Mouse (Mus musculus): ENCODE data around the gene Lix1. TPM values are rescaled to one million over a fixed set of nuclear protein-coding genes. Genes with fewer than 3 reads are reported as not detected.
A peak's percentile ranks its signal among the peaks of the same experiment; 100 is the strongest.

The Lix1 gene
- polyA plus RNA-seq, 1 experiment from 2014 or later = 96.2 TPM

- peaks cover 19% of the 10 kb centered on the region for H3K36me3 ChIP-seq
- DNase-seq (ENCODE audit: low spot score) = no peak
- H3K27me3 ChIP-seq (ENCODE audit: low read depth, poor library complexity, severe bottlenecking) = no peaks in the 10 kb centered on the region
- H3K9me3 ChIP-seq (replicated peaks) = no peaks in the 10 kb centered on the region
- 74% methylated on average over 2 of the region's 2 CpGs for WGBS
- no peak overlapping the region for H3K4me3 ChIP-seq
- H3K27ac ChIP-seq (replicated peaks) = no peak overlapping the region
- H3K4me1 ChIP-seq = peaks cover 24% of the 10 kb centered on the region
Observed at GRCm38 (mm10) chr17:17398664-17399063, 3.8 kb upstream of the Lix1 start.

GRCm38 (mm10) chr17:17403038-17403437 lies 566 bp downstream of the Lix1 start:
- 13% methylated on average over 5 of the region's 5 CpGs for WGBS

DNA sequence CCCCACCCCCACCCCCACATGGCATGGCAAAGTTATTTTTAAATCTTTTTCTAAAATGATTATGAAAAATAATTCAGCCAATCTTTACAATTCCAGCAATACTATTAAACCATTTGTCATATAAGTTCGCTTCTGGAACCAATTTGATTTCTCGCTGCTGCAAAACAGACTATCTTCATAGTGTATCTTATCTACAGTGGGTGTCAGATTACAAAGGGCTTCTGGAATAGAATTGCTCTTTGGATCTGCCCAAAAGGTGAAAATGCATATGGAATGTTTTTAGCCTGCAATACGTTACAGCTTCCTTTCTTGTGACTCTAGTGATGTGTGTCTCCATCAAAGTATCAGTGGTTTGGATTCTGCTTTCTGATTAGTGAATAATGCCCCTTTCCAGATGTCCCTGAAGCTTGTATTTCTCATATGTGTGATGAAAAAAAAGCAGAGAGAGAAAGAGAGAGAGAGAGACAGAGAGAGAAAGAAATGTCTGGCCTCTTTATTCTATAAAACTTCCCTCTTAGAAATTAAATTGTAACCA lies 1.2 kb downstream of the Lix1 start:
- Histone ChIP-seq H3K4me3 (peak overlapping the region; percentile 56), H3K36me3 (peaks cover 5% of the 10 kb centered on the region; the same call in 1 of the 2 replicates), H3K27me3 (ENCODE audit: low read depth, poor library complexity, severe bottlenecking) (no peaks in the 10 kb centered on the region), H3K9me3 (replicated peaks) (no peaks in the 10 kb centered on the region), H3K4me1 (peaks cover 63% of the 10 kb centered on the region), H3K27ac (replicated peaks) (peak overlapping the region; percentile 80)
- WGBS = 24% methylated on average over 3 of the region's 3 CpGs
- DNase-seq (ENCODE audit: low spot score) = no peak

More at GRCm38 (mm10) chr17:17403038-17403437, 566 bp downstream of the Lix1 start:
- peaks cover 57% of the 10 kb centered on the region for H3K4me1 ChIP-seq
- peak overlapping the region; percentile 56 for H3K4me3 ChIP-seq
- no peaks in the 10 kb centered on the region for H3K9me3 ChIP-seq (replicated peaks)
- DNase-seq (ENCODE audit: low spot score) = no peak
- H3K27ac ChIP-seq (replicated peaks) = peak overlapping the region; percentile 80
- peaks cover 5% of the 10 kb centered on the region; the same call in 1 of the 2 replicates for H3K36me3 ChIP-seq
- H3K27me3 ChIP-seq (ENCODE audit: low read depth, poor library complexity, severe bottlenecking) = no peaks in the 10 kb centered on the region

GRCm38 (mm10) chr17:17404811-17405544 lies 2.5 kb downstream of the Lix1 start:
- H3K4me3 ChIP-seq = peak overlapping the region; percentile 56
- WGBS = 38% methylated on average over 8 of the region's 8 CpGs

GRCm38 (mm10) chr17:17405606-17406005 lies 3.1 kb downstream of the Lix1 start:
- Histone ChIP-seq H3K4me1 (peaks cover 82% of the 10 kb centered on the region), H3K27ac (replicated peaks) (0 out of 2 replicates have a peak overlapping the region, but pooled peaks have one; percentile 43), H3K36me3 (peaks cover 5% of the 10 kb centered on the region; the same call in 1 of the 2 replicates), H3K9me3 (replicated peaks) (no peaks in the 10 kb centered on the region), H3K27me3 (ENCODE audit: low read depth, poor library complexity, severe bottlenecking) (no peaks in the 10 kb centered on the region), H3K4me3 (peak overlapping the region; percentile 56)
- no peak for DNase-seq (ENCODE audit: low spot score)
- WGBS = 60% methylated on average over 1 of the region's 1 CpGs

More at GRCm38 (mm10) chr17:17404811-17405544, 2.5 kb downstream of the Lix1 start:
- peak overlapping the region; percentile 80 for H3K27ac ChIP-seq (replicated peaks)
- DNase-seq (ENCODE audit: low spot score) = no peak
- peaks cover 5% of the 10 kb centered on the region; the same call in 1 of the 2 replicates for H3K36me3 ChIP-seq
- peaks cover 76% of the 10 kb centered on the region for H3K4me1 ChIP-seq
- no peaks in the 10 kb centered on the region for H3K27me3 ChIP-seq (ENCODE audit: low read depth, poor library complexity, severe bottlenecking)
- no peaks in the 10 kb centered on the region for H3K9me3 ChIP-seq (replicated peaks)

GRCm38 (mm10) chr17:17408137-17408536 lies 5.7 kb downstream of the Lix1 start:
- DNase-seq (ENCODE audit: low spot score) = no peak
- Histone ChIP-seq H3K4me1 (peaks cover 82% of the 10 kb centered on the region), H3K27ac (replicated peaks) (peak overlapping the region; percentile 77)

GRCm38 (mm10) chr17:17408720-17409478 lies 6.4 kb downstream of the Lix1 start:
- Histone ChIP-seq H3K4me1 (peaks cover 75% of the 10 kb centered on the region), H3K27me3 (ENCODE audit: low read depth, poor library complexity, severe bottlenecking) (no peaks in the 10 kb centered on the region), H3K9me3 (replicated peaks) (no peaks in the 10 kb centered on the region), H3K4me3 (peak overlapping the region; percentile 16), H3K27ac (replicated peaks) (peak overlapping the region; percentile 77), H3K36me3 (peaks cover 15% of the 10 kb centered on the region)
- WGBS = 28% methylated on average over 6 of the region's 6 CpGs
- no peak for DNase-seq (ENCODE audit: low spot score)

More at GRCm38 (mm10) chr17:17408137-17408536, 5.7 kb downstream of the Lix1 start:
- Histone ChIP-seq H3K4me3 (no peak overlapping the region), H3K36me3 (peaks cover 10% of the 10 kb centered on the region), H3K9me3 (replicated peaks) (no peaks in the 10 kb centered on the region), H3K27me3 (ENCODE audit: low read depth, poor library complexity, severe bottlenecking) (no peaks in the 10 kb centered on the region)
- 24% methylated on average over 6 of the region's 6 CpGs for WGBS

DNA sequence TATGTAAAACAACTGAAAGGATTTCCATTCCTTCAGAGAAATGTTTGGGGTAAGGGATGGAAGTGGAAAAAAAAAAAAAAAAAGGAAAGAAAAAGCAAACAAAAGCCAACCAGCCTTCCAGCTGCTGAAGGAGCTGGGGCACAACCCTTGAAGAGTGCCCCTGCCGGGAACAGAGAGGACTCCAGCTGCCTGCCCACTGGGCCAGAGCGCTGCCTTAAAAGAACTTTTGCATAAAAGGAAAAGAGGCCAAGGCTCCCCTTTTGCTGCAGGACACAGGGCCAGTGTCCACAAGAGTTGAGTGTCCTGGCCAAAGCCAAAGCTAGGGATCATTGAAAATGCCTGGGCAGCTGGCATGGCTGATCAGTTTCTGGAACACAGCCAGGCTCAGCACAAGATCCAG lies 7.1 kb downstream of the Lix1 start:
- peak; percentile 76 for DNase-seq (ENCODE audit: low spot score)
- no peaks in the 10 kb centered on the region for H3K27me3 ChIP-seq (ENCODE audit: low read depth, poor library complexity, severe bottlenecking)
- H3K4me1 ChIP-seq = peaks cover 69% of the 10 kb centered on the region
- H3K36me3 ChIP-seq = peaks cover 20% of the 10 kb centered on the region
- peak overlapping the region; percentile 27; the same call in 1 of the 2 replicates for H3K4me3 ChIP-seq
- 0 out of 2 replicates have a peak, but pooled peaks cover 3% of the 10 kb centered on the region for H3K9me3 ChIP-seq (replicated peaks)
- WGBS = 9% methylated on average over 2 of the region's 2 CpGs
- H3K27ac ChIP-seq (replicated peaks) = peak overlapping the region; percentile 77

- Histone ChIP-seq H3K4me3 (no peak overlapping the region), H3K9me3 (replicated peaks) (0 out of 2 replicates have a peak, but pooled peaks cover 3% of the 10 kb centered on the region), H3K27me3 (ENCODE audit: low read depth, poor library complexity, severe bottlenecking) (no peaks in the 10 kb centered on the region), H3K36me3 (peaks cover 21% of the 10 kb centered on the region), H3K27ac (replicated peaks) (no peak overlapping the region), H3K4me1 (peaks cover 50% of the 10 kb centered on the region)
- DNase-seq (ENCODE audit: low spot score) = no peak
- 61% methylated on average over 2 of the region's 2 CpGs for WGBS
Observed at GRCm38 (mm10) chr17:17411443-17411842, 9.0 kb downstream of the Lix1 start.

- DNase-seq (ENCODE audit: low spot score) = no peak
- Histone ChIP-seq H3K4me3 (no peak overlapping the region), H3K27me3 (ENCODE audit: low read depth, poor library complexity, severe bottlenecking) (no peaks in the 10 kb centered on the region), H3K4me1 (peaks cover 45% of the 10 kb centered on the region), H3K9me3 (replicated peaks) (0 out of 2 replicates have a peak, but pooled peaks cover 3% of the 10 kb centered on the region), H3K27ac (replicated peaks) (no peak overlapping the region), H3K36me3 (peaks cover 28% of the 10 kb centered on the region)
- WGBS = 91% methylated on average over 2 of the region's 2 CpGs
Observed at GRCm38 (mm10) chr17:17412176-17412575, 9.7 kb downstream of the Lix1 start.

DNA sequence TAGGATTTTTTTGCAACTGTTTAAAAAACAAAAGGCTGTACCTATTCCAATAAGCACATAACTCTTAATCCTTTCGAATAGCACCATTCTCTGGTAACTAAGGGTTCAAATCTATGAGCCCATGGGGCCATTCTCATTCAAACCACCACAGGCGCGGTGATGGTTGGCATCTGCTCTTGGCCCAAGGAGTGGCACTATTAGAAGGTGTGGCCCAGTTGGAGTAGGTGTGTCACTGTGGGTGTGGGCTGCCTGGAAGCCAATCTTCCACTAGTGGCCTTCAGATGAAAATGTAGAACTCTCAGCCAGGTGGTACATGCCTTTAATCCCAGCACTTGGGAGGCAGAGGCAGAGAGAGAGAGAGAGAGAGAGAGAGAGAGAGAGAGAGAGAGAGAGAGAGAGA lies 11.7 kb downstream of the Lix1 start:
- Histone ChIP-seq H3K27me3 (ENCODE audit: low read depth, poor library complexity, severe bottlenecking) (no peaks in the 10 kb centered on the region), H3K4me3 (no peak overlapping the region), H3K4me1 (peaks cover 25% of the 10 kb centered on the region), H3K27ac (replicated peaks) (no peak overlapping the region), H3K9me3 (replicated peaks) (0 out of 2 replicates have a peak, but pooled peaks cover 3% of the 10 kb centered on the region), H3K36me3 (peaks cover 43% of the 10 kb centered on the region)
- DNase-seq (ENCODE audit: low spot score) = no peak
- 89% methylated on average over 3 of the region's 3 CpGs for WGBS

DNA sequence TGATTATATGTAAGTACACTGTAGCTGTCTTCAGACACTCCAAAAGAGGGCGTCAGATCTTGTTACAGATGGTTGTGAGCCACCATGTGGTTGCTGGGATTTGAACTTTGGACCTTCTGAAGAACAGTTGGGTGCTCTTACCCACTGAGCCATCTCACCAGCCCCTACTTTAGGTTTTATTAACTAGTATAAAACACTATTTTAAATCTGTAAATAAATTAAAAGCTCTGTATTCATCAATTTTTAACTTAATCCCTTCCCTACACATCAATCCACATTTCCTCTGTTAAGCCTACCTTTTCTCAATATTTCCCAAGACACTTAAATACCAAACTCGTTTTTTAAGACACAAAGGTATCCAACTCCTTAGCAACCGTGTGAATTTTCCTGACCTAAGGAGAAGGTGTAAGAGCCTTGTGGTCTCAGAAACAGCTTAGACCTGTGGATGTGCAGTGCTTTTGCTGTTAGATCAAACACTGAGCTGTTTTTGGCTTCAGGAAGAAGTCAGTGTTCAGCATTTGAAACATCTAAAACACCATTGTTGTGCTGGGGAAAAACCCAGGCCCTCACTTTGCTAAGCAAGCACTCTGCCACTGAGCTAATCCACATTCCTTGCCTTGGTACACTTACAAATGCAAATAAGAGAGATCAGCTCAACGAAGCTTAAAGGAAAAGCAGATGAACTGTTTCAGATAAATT lies 22.3 kb downstream of the Lix1 start:
- peaks cover 29% of the 10 kb centered on the region for H3K36me3 ChIP-seq
- WGBS = 11% methylated on average over 4 of the region's 4 CpGs
- H3K9me3 ChIP-seq (replicated peaks) = no peaks in the 10 kb centered on the region
- H3K4me1 ChIP-seq = peaks cover 22% of the 10 kb centered on the region
- DNase-seq (ENCODE audit: low spot score) = no peak
- no peaks in the 10 kb centered on the region for H3K27me3 ChIP-seq (ENCODE audit: low read depth, poor library complexity, severe bottlenecking)
- H3K4me3 ChIP-seq = no peak overlapping the region
- H3K27ac ChIP-seq (replicated peaks) = peak overlapping the region; percentile 75
